Mouse (Mus musculus) heart, embryonic 12.5 days (tissue): Measurements from ENCODE around the gene Cyp2c69. TPM values are rescaled to one million over a fixed set of nuclear protein-coding genes. Genes with fewer than 3 reads are reported as not detected.
"Not testable (repeated sequence)": the region's sequence is repeated elsewhere in the genome, so short reads cannot be mapped to it uniquely, and the experiment has no call there.

Source experiments
- ATAC-seq: fragments of 200-750 bp; cut with Nextera tagmentation; 2 replicates; pipeline ENCODE4 v1.8.0; 2017; ENCODE audit warnings: moderate TSS enrichment, moderate library complexity; ENCODE audit not compliant: insufficient number of reproducible peaks, low FRiP score
- H3K27ac ChIP-seq: fragments of 300-500 bp; sonication (generic); 2 replicates; pipeline ENCODE4 v1.5.1; 2016; ENCODE audit warnings: mild to moderate bottlenecking, moderate library complexity; ENCODE audit not compliant: poor library complexity, severe bottlenecking
- H3K27me3 ChIP-seq: fragments of 300-500 bp; sonication (generic); replicated peaks from 2 replicates; pipeline ENCODE4 v1.6.1; 2016; ENCODE audit warnings: mild to moderate bottlenecking, moderate library complexity
- H3K36me3 ChIP-seq: fragments of 300-500 bp; sonication (generic); 2 replicates; pipeline ENCODE4 v1.6.1; 2016; ENCODE audit warnings: mild to moderate bottlenecking, moderate library complexity
- H3K4me1 ChIP-seq: fragments of 300-500 bp; sonication (generic); replicated peaks from 2 replicates; pipeline ENCODE4 v1.6.1; 2016; ENCODE audit warnings: mild to moderate bottlenecking
- H3K4me2 ChIP-seq: fragments of 300-500 bp; sonication (generic); 2 replicates; pipeline ENCODE4 v1.6.1; 2016; ENCODE audit warnings: mild to moderate bottlenecking, moderate library complexity
- H3K4me3 ChIP-seq: fragments of 300-500 bp; sonication (generic); 2 replicates; pipeline ENCODE4 v1.5.1; 2016; ENCODE audit warnings: mild to moderate bottlenecking
- H3K9ac ChIP-seq: fragments of 300-500 bp; sonication (generic); 2 replicates; pipeline ENCODE4 v1.6.1; 2016; ENCODE audit warnings: mild to moderate bottlenecking, moderate library complexity
- H3K9me3 ChIP-seq: fragments of 300-500 bp; sonication (generic); replicated peaks from 2 replicates; pipeline ENCODE4 v1.6.1; 2016; ENCODE audit warnings: mild to moderate bottlenecking, moderate library complexity
- WGBS: fragments of 180-500 bp; shearing (Covaris S2); methylation state at CpG from one replicate; pipeline ENCODE4 v1.1.7; 2016; 5-methylcytosine and 5-hydroxymethylcytosine counted together
- polyA plus RNA-seq: library from polyadenylated mRNA; unstranded; fragments of >200 nt; fragmentation: Nextera tagmentation; extraction: Ambion mirVana; gene quantifications from 2 replicates; pipeline ENCODE4 v1.2.1, GENCODE M21; 2016

Gene Cyp2c69
- not detected in 2 replicates for polyA plus RNA-seq

- WGBS = 78% methylated on average over 3 of the region's 3 CpGs
These were observed at the start of gene Cyp2c69 for GRCm38 (mm10) chr19:39886699-39887098. Gene Cyp2c69, minus strand, starts transcription at chr19:39886799.

GRCm38 (mm10) chr19:39935396-39935795 is 48.8 kb upstream of the Cyp2c69 start:
- WGBS = 76% methylated on average over 2 of the region's 2 CpGs
- H3K9me3 ChIP-seq = peaks cover 23% of the 10 kb centered on the region
- no peaks in the 10 kb centered on the region for H3K4me1 ChIP-seq
- no peak for ATAC-seq
- no peak overlapping the region for H3K9ac ChIP-seq
- H3K27me3 ChIP-seq = no peaks in the 10 kb centered on the region
- H3K27ac ChIP-seq = no peak overlapping the region
- H3K4me2 ChIP-seq = no peak overlapping the region
- no peak overlapping the region for H3K4me3 ChIP-seq
- H3K36me3 ChIP-seq = no peaks in the 10 kb centered on the region

More at GRCm38 (mm10) chr19:39886699-39887098, at the start of gene Cyp2c69:
- H3K27me3 ChIP-seq, H3K36me3 ChIP-seq, ATAC-seq, H3K9ac ChIP-seq, H3K9me3 ChIP-seq, H3K4me2 ChIP-seq, H3K27ac ChIP-seq, H3K4me3 ChIP-seq, H3K4me1 ChIP-seq: not testable (repeated sequence)

- no peak overlapping the region for H3K9ac ChIP-seq
- H3K27ac ChIP-seq = no peak overlapping the region
These were observed 43.4 kb upstream of the Cyp2c69 start for GRCm38 (mm10) chr19:39930032-39930431.

GRCm38 (mm10) chr19:39901656-39902055 is 15.1 kb upstream of the Cyp2c69 start:
- no peaks in the 10 kb centered on the region for H3K27me3 ChIP-seq
- peaks cover 18% of the 10 kb centered on the region for H3K9me3 ChIP-seq
- 79% methylated on average over 2 of the region's 2 CpGs for WGBS
- H3K4me3 ChIP-seq = no peak overlapping the region
- no peak overlapping the region for H3K27ac ChIP-seq
- H3K36me3 ChIP-seq = no peaks in the 10 kb centered on the region
- H3K4me2 ChIP-seq = no peak overlapping the region
- no peak overlapping the region for H3K9ac ChIP-seq
- no peak for ATAC-seq
- H3K4me1 ChIP-seq = no peaks in the 10 kb centered on the region

More at GRCm38 (mm10) chr19:39930032-39930431, 43.4 kb upstream of the Cyp2c69 start:
- no peak overlapping the region for H3K4me2 ChIP-seq
- no peak overlapping the region for H3K4me3 ChIP-seq
- H3K36me3 ChIP-seq = no peaks in the 10 kb centered on the region
- no peak for ATAC-seq
- no peaks in the 10 kb centered on the region for H3K27me3 ChIP-seq
- no peaks in the 10 kb centered on the region for H3K4me1 ChIP-seq
- 50% methylated on average over 1 of the region's 1 CpGs for WGBS
- H3K9me3 ChIP-seq = peaks cover 16% of the 10 kb centered on the region

GRCm38 (mm10) chr19:39890079-39890478 is 3.5 kb upstream of the Cyp2c69 start:
- H3K4me3 ChIP-seq, H3K9me3 ChIP-seq, H3K4me1 ChIP-seq, H3K36me3 ChIP-seq, H3K27ac ChIP-seq, ATAC-seq, H3K4me2 ChIP-seq, H3K27me3 ChIP-seq, H3K9ac ChIP-seq: not testable (repeated sequence)
- 73% methylated on average over 3 of the region's 3 CpGs for WGBS

- Histone ChIP-seq H3K4me3 (no peak overlapping the region), H3K27ac (no peak overlapping the region), H3K4me2 (no peak overlapping the region), H3K27me3 (no peaks in the 10 kb centered on the region), H3K36me3 (no peaks in the 10 kb centered on the region), H3K9ac (no peak overlapping the region), H3K9me3 (no peaks in the 10 kb centered on the region), H3K4me1 (no peaks in the 10 kb centered on the region)
- WGBS = 65% methylated on average over 1 of the region's 1 CpGs
- no peak for ATAC-seq
These were observed 20.5 kb downstream of the Cyp2c69 start for GRCm38 (mm10) chr19:39866133-39866532.

- ATAC-seq, H3K9me3 ChIP-seq, H3K27me3 ChIP-seq, H3K9ac ChIP-seq, H3K4me3 ChIP-seq, H3K4me1 ChIP-seq, H3K36me3 ChIP-seq, H3K27ac ChIP-seq, H3K4me2 ChIP-seq: not testable (repeated sequence)
- 67% methylated on average over 2 of the region's 2 CpGs for WGBS
These were observed 65.7 kb downstream of the Cyp2c69 start for GRCm38 (mm10) chr19:39820931-39821330.

GRCm38 (mm10) chr19:39816400-39816799 is 70.2 kb downstream of the Cyp2c69 start:
- not testable (repeated sequence) for H3K4me3 ChIP-seq, H3K27ac ChIP-seq, H3K36me3 ChIP-seq, H3K9ac ChIP-seq, ATAC-seq, H3K9me3 ChIP-seq, H3K4me1 ChIP-seq, H3K27me3 ChIP-seq, H3K4me2 ChIP-seq
- 70% methylated on average over 1 of the region's 1 CpGs for WGBS

GRCm38 (mm10) chr19:39815991-39816390 is 70.6 kb downstream of the Cyp2c69 start:
- not testable (repeated sequence) for ATAC-seq, H3K9ac ChIP-seq

GRCm38 (mm10) chr19:39812714-39813113 is 73.9 kb downstream of the Cyp2c69 start, which contains the start of gene Cyp2c40:
Gene Cyp2c40, minus strand, starts transcription at chr19:39812814.
- H3K9me3 ChIP-seq, H3K9ac ChIP-seq, H3K4me1 ChIP-seq, H3K27me3 ChIP-seq, H3K36me3 ChIP-seq, H3K4me2 ChIP-seq, H3K27ac ChIP-seq, H3K4me3 ChIP-seq, ATAC-seq: not testable (repeated sequence)
- WGBS = 75% methylated on average over 3 of the region's 3 CpGs

More at GRCm38 (mm10) chr19:39815991-39816390, 70.6 kb downstream of the Cyp2c69 start:
- not testable (repeated sequence) for H3K9me3 ChIP-seq, H3K27ac ChIP-seq, H3K4me2 ChIP-seq, H3K36me3 ChIP-seq, H3K4me3 ChIP-seq, H3K4me1 ChIP-seq, H3K27me3 ChIP-seq
- WGBS = 65% methylated on average over 4 of the region's 4 CpGs
